Mouse (Mus musculus) regulatory T cell (primary cell): ENCODE results near the gene Zc4h2.

Experiments
- in situ Hi-C: fragments of 300-600 bp; cut with MboI, MseI; formaldehyde crosslinking; loops from one replicate; pipeline ENCODE4 v1.15.1; 2025; ENCODE audit warnings: high pct_unique_total_duplicates

The Zc4h2 gene

GRCm38 (mm10) chrX:95657804-95658599 is at the start of gene Zc4h2:
TSS of gene Zc4h2 (minus strand) at chrX:95658509.
- in situ Hi-C loops, result no loop called here

DNA sequence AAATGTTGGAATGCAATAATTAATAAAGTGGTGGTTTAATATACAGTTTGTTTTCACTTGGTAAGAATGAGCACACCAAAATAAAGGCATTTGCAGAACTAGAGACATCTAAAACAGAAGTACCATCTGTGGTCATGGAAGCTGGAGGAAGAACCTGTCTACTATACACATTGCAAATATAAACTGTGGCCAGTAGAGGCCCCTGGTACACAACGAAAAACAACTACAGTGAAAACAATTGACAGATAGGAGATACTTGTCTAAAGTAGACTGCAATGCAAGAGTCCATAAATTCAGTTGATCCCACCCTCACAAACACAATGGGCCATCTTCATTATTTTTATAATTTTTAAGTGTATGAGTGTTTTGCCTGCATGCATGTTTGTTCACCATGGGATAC is 28.8 kb upstream of the Zc4h2 start:
- in situ Hi-C loops, result no loop called here

DNA sequence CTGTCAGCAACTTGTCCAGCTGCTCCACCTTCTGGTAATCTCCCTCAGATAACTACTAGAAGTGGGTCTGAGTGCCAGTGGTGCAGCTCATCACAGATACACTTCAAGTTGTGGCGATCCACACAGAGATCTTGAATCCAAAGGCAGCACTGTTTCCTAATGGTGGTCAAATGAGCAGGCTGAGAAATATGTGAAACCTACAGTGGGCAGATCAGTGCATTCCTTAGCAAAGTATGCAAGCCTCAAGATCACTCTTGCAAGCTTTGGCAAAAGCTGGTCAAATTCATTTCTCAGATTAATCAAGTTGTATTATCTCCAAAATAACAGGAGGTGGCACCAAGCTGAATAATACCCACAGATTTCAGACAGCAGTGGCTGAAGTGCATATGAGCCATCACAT is 23.9 kb upstream of the Zc4h2 start:
- in situ Hi-C loops, result no loop called here

DNA sequence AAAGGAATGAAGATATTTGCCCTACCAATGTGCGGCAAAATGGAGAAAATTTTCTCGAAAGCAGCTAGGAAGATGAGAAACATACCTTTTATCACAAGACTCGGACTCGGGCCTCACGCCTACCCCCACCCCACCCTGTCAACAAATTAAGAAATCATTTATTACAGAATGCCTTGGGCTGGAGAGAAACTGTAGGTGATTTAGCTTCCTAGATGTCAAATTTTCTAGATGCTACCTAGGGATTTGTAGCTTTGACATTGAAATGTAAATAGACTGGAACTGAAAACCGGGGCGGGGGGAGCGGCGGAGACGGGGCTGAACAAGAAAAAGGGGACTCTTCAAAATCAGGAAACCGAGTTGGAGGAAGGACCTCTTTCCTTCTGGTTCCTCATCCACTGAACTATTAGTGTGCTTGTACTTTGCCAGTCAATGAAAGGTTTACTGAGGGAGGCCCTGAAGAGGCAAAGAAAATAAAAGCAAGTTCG is 333 bp upstream of the Zc4h2 start:
- in situ Hi-C loops, result no loop called here

DNA sequence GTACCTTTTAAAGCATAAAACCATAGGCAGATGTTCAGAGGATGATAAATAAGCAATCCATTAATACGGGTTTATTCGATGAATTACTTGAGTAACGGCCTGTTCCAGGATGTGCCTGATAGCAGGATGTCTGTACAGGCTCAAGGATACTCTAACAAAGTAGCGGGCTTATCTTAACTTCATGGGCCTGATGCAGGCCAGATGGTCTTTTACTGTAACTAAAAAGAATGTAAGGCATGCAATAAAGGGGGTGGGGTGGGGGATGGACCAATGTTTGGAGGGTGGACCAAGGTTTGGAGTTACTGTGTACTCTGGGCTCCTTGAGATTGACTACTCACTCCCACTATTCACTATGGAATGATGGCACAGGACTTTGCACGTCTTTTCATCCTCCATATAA is 57.7 kb downstream of the Zc4h2 start:
- in situ Hi-C loops, result no loop called here
